ENCODE assay signal across 25 mouse cellular contexts in genomic region chr4:53351104-53351607, GRCm38 (mm10).
"Had no signal": no experiment of that assay in that cellular context is flagged by ENCODE, and none has a peak within 500 bp of the region (broad histone marks: within the 10 kb centered on the region; RNA-seq: fewer than 3 reads in every experiment).

No protein-coding gene starts in this region.

- DNase-seq: gastrocnemius, postnatal 14 days; gastrocnemius, postnatal 36 days; heart, adult 18-20 months; heart, postnatal 10 days; heart, postnatal 36 days; kidney, adult 11 months; kidney, adult 2 months; kidney, adult 9 months; kidney, postnatal 14 days; kidney, postnatal 4 days; layer of hippocampus, postnatal 36 days; left cerebral cortex, postnatal 4 days; liver, embryonic 13.5 days had no signal

- ATAC-seq: hindbrain, postnatal 0 days; intestine, embryonic 16.5 days had no signal

- H3K27ac ChIP-seq: heart, embryonic 10.5 days; hindbrain, embryonic 13.5 days; hindbrain, embryonic 15.5 days; hindbrain, postnatal 0 days; kidney, embryonic 15.5 days; kidney, postnatal 0 days; layer of hippocampus, adult 2 months; limb, embryonic 13.5 days; limb, embryonic 15.5 days; liver, embryonic 13.5 days; liver, embryonic 15.5 days had no signal

- H3K4me3 ChIP-seq: heart, embryonic 10.5 days; heart, embryonic 12.5 days; hindbrain, embryonic 13.5 days; hindbrain, embryonic 15.5 days; kidney, embryonic 15.5 days; layer of hippocampus, adult 2 months; limb, embryonic 13.5 days; limb, embryonic 15.5 days; liver, embryonic 13.5 days; liver, embryonic 15.5 days had no signal

- H3K4me2 ChIP-seq: heart, embryonic 12.5 days; hindbrain, embryonic 13.5 days; hindbrain, embryonic 15.5 days; kidney, embryonic 15.5 days; limb, embryonic 13.5 days; limb, embryonic 15.5 days; liver, embryonic 13.5 days; liver, embryonic 15.5 days had no signal

- H3K4me1 ChIP-seq: heart, embryonic 10.5 days; heart, embryonic 12.5 days; hindbrain, embryonic 13.5 days; hindbrain, embryonic 15.5 days; kidney, embryonic 15.5 days; liver, embryonic 13.5 days; liver, embryonic 15.5 days had no signal

- H3K36me3 ChIP-seq: heart, embryonic 10.5 days; heart, embryonic 12.5 days; hindbrain, embryonic 13.5 days; hindbrain, embryonic 15.5 days; kidney, embryonic 15.5 days; limb, embryonic 13.5 days; limb, embryonic 15.5 days; liver, embryonic 13.5 days; liver, embryonic 15.5 days had no signal

- H3K9ac ChIP-seq: heart, embryonic 12.5 days; hindbrain, embryonic 13.5 days; hindbrain, embryonic 15.5 days; kidney, embryonic 15.5 days; limb, embryonic 13.5 days; limb, embryonic 15.5 days; liver, embryonic 13.5 days; liver, embryonic 15.5 days had no signal

- H3K27me3 ChIP-seq: heart, embryonic 12.5 days; hindbrain, embryonic 13.5 days; hindbrain, embryonic 15.5 days; kidney, embryonic 15.5 days; limb, embryonic 13.5 days; limb, embryonic 15.5 days; liver, embryonic 13.5 days; liver, embryonic 15.5 days had no signal

- H3K9me3 ChIP-seq: heart, embryonic 10.5 days; heart, embryonic 12.5 days; hindbrain, embryonic 13.5 days; hindbrain, embryonic 15.5 days; kidney, embryonic 15.5 days; limb, embryonic 15.5 days; liver, embryonic 13.5 days; liver, embryonic 15.5 days had no signal
